Mouse (Mus musculus): Measurements from ENCODE around the gene Cyfip1.
"Not testable (repeated sequence)": the region's sequence is repeated elsewhere in the genome, so short reads cannot be mapped to it uniquely, and the experiment has no call there.

The Cyfip1 gene

DNA sequence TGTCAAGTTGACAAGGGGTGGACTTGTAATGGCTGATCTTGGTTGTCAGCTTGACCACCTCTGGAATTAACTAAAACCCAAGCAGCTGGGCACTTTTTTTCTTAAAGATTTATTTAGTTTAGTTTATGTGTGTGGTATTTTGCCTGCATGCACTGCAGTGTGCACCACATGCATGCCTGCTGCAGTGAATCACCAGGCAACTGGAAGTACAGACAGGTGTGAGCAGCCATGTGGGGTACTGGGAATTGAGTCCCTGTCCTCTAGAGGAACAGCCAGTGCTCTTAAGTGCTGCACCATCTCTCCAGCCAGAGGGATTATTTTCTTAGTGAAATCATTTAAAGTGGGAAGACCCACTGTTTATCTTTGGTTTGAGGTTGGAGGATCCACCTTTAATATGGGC lies 23.5 kb downstream of the Cyfip1 start:
- no peak for DNase-seq (ENCODE audit: low spot score)

DNA sequence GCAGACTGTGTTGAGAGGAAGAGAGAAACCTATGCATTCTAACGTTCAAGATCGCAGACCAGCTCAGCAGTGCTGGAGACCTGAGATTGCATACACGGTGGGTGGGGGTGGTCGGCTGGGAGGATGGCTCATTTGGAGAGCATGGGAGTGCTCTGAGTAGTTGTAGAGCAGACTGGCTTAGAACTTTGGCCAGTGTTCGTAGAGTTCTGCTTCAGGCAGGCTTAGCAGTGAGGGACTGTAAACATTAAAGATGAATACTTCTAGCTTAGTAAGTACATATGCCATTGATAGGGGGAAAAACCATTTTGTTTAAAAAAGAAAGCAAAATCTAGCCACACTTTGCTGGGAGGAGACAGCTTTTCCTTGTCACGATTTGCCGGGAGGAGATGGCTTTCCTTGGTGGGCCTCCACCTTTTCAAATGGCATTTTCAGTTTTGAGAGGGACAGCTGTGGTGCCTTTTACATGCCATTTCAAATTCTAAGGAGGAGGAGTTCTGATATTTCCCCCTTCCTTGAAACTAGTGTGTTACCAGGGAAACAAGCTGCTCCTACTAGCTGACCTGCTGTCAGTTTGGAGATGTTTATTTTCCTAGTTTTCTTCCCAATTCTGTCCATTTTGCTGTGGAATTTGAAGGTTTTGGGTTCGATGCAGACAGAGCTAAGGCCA lies 24.3 kb downstream of the Cyfip1 start:
- no peak for DNase-seq (ENCODE audit: low spot score)

DNA sequence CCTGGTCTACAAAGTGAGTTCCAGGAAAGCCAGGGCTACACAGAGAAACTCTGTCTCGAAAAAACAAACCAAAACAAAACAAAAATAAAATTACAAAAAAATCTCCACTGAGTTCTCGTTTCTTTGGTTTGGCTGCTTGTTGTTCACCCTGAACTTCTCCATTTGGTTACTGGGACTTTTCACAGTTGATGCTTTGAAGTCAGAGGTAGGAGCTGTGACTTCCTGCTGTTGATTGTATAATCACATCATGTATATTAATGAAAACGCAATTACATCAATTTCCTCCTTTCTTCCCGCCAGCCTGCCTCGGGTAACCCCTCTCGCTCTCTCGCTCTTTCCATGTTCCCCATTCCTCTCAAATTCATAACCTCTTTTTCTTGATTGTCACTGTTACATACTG lies 26.7 kb downstream of the Cyfip1 start:
- no peak for DNase-seq (ENCODE audit: low spot score)

DNA sequence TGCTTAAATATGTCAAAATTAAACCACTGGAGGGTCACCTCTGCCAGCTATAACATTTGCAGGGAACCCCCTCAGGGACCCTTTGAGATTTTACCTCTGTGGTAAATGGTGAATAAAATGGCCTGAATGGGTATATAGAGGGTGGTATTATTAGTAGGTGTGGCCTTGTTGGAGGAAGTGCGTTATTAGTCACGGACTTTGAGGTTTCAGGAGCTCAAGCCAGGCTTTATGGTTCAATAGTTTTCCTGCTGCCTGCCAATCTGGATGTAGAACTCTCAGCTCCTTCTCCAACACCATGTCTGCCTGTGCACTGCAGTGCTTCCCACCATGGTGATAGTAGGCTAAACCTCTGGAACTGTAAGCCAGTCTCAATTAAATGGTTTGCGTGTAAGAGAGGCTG lies 27.7 kb downstream of the Cyfip1 start:
- no peak for DNase-seq (ENCODE audit: low spot score)

DNA sequence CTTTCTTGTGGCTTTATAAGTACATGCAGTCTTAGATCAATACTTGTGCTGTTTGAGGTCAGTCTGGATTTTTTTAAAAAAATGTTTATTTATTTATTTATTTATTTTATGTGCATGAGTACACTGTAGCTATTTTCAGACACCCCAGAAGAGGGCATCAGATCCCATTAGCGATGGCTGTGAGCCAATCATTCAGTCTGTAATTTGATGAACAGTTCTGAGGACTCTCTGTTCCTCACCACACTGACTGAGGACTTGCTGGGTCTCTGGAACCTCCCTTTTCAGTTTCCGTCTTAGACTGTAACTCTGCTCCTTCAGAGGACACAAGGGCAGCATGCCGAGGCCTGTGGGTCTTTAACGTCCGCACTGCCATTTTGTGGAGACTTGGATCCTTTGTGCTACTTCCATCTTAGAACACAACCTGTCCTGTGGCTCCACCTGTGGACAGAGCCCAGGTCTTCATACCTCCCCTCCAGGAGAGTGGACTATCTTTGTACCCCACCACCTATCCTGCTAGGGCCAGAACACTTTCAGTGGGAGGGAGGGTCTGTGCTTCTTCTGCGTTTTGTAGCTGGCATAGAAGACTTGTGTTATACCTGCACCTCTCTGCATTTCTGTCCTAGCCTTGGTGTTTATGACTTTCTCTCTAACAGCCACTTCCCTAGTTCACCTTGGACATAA lies 28.9 kb downstream of the Cyfip1 start:
- DNase-seq (ENCODE audit: low spot score) = no peak

DNA sequence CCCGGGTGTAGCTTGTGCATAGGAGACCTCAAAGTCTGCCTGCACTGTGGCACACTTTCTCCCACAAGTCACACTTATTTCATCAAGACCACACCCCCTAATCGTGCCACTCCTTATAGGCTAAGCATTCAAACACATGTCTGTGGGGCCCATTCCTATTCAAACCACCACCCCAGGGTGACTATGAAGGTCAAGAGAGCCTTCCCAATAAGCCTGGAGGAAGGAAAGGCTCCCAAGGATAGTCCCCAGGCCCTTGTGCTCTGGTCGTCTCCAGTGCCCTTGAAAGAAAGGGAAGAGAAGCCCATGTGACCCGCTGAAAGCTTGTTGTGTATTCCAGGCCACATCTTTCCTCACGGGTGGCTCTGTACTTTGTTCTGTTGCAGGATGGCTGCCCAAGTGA lies 29.9 kb downstream of the Cyfip1 start:
- DNase-seq (ENCODE audit: low spot score) = no peak

DNA sequence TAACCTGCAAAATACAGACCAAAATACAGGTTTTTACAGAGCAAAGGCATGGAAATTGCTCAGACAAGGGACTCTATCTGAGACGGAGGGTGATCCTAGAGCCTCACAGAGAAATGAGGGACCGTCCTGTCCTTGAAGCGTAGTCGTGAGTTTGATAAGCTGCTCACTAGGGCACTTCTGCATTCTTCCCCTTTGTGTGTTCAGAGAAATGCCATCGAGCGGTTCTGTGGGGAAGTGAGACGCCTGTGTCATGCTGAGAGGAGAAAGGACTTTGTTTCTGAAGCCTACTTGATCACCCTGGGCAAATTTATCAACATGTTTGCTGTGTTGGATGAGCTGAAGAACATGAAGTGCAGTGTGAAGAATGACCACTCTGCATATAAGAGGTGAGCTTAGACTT lies 33.2 kb downstream of the Cyfip1 start:
- DNase-seq (ENCODE audit: low spot score) = no peak

DNA sequence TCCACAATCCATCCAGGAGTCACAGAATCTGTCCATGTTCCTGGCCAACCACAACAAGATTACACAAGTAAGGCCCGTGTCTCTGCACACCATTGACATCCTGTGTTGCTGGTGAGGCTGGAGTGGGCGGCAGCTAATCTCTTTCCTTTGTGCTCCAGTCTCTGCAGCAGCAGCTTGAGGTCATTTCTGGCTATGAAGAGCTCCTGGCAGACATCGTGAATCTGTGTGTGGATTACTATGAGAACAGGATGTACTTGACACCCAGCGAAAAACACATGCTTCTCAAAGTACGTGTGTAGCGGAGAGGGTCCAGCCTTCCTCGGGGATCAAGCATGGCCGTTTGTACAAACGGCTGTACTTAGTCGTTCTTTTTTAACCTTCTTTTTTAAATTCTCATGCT lies 36.2 kb downstream of the Cyfip1 start:
- no peak for DNase-seq (ENCODE audit: low spot score)

DNA sequence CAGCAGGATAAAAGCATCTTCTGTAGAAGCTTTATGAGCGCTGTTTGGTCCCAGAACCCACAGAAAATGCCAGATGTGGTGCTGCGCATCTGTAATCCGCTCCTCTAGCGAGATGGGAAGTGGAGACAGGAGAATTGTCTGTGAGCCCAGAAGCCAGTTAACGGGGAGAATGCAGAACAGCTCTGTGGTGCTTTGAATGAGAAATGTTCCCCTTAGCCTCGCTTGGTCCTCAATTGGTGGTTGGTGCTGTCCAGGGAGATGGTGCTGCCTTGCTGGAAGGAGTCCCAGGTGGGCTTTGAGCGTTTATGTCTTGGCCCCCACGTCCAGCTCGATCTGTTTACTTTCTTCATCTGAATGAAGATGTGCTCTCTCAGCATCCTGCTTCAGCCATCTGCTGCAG lies 39.3 kb downstream of the Cyfip1 start:
- no peak for DNase-seq (ENCODE audit: low spot score)

DNA sequence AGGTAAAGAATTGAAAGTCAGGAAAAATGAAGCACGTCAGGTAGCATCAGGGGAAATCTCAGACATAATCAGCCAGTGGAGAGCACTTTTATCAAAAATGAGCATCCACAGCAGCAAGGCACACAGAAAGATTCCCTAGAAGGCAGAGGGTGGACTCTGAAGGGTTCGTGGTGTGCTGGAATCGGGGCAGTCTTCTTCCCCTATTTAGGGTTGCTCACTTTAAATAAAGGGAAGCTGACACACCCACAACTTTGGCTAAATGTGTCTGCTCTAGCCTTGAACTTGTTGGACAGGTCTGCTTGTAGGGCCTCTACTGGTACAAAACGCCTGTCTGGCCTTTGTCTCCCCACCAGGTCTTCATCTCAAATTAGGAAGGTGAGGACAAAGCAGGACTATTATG lies 47.1 kb downstream of the Cyfip1 start:
- DNase-seq (ENCODE audit: low spot score) = no peak

DNA sequence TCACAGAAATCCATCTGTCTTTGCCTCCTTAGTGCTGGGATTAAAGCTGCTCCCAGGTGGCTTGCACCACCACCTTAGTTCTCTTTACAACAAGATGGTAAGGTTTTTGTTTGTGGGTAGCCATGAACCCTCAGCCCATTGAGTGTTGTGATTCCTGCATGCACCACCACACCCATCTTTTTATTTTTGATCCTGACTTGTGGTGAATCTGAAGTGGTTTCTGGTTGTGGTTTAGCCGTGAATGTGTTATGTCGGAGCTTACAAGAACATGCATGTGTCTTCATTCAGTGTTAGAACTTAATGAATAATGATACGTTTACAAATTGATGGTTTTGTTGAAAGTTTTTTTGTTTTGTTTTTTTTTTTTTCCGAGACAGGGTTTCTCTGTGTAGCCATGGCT lies 48.5 kb downstream of the Cyfip1 start:
- no peak for DNase-seq (ENCODE audit: low spot score)

DNA sequence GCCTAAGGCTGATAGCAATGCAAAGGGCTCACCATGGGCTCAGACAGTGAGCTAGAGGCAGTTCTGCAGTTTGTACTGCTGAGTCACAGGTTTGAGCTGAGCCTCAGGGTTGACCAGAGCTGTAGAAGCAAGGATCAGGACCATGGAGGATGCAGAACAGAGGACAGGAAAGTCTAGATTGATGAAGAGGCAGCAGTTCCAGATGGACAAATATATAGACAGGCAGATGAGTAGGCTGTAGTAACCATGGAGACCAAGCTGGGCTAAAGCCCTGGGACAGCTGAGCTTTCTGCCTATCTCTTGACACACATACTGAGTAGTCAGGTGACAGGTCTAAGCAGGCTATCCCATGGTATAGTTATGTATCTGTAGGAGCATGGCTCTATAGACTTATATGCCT lies 49.2 kb downstream of the Cyfip1 start:
- DNase-seq (ENCODE audit: low spot score) = no peak

DNA sequence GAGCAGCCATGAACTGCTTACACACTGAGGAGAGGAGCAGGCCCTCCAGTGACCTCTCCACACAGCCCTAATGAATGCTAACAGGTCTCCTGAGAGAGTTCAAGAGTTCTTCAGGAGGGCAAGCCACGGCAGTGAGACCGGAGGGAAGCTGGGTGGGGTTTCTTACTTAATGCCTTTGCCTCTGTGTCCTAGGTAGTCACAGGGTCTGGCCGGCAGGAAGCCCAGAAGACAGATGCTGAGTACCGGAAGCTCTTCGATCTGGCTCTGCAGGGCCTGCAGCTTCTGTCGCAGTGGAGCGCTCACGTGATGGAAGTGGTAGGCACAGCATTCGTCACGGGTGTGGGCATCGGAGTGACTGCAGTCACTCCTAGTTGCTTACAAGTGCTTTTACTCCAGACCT lies 50.3 kb downstream of the Cyfip1 start:
- no peak for DNase-seq (ENCODE audit: low spot score)

DNA sequence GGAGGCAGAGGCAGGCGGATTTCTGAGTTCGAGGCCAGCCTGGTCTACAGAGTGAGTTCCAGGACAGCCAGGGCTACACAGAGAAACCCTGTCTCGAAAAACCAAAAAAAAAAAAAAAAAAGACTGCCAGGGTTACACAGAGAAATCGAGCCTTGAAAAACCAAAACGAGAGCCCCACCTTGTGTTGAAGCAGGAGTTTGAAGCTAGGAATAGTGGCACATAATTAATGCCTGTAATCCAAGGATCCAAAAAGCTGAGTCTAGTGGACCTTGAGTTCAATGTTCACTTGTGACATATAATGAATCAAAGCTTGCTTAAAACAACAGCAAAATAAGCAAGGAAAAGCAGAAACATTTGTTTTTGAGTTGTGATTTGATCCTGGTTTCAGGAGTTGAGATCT lies 62.2 kb downstream of the Cyfip1 start:
- no peak for DNase-seq (ENCODE audit: low spot score)

DNA sequence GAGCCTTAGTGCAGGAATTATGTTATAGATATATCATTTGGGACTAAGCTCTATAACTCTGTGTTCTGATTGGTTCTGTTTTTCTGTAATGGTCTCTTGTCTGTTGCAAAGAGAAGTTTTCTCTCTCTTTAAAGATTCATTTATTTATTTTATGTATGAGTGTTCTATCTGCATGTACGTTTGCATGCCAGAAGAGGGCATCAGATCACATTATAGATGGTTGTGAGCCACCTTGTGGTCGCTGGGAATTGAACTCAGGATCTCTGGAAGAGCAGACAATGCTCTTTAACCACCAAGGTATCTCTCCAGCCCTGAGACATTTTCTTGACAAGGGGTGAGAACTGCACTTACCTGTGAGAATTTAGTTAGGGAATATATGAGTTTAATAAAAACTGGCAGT lies 63.9 kb downstream of the Cyfip1 start:
- no peak for DNase-seq (ENCODE audit: low spot score)

DNA sequence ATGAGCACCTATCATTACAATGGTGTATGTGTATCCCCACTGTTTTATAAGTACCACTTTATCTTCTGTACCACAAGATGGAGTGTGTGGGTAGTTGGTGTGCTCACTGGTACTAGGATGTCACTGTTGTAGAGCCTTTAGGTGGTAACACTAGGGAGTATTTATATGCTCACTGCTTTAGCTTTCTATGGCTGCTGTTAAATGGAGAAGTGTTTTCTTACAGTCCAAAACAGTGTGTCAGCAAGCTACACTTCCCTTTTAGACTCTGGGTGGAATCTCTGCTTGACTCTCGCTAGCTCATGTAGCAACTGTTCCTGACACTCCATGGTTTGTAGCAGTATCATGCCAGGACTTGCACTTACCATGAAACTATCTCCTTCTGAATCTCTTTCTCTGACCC lies 68.0 kb downstream of the Cyfip1 start:
- no peak for DNase-seq (ENCODE audit: low spot score)

DNA sequence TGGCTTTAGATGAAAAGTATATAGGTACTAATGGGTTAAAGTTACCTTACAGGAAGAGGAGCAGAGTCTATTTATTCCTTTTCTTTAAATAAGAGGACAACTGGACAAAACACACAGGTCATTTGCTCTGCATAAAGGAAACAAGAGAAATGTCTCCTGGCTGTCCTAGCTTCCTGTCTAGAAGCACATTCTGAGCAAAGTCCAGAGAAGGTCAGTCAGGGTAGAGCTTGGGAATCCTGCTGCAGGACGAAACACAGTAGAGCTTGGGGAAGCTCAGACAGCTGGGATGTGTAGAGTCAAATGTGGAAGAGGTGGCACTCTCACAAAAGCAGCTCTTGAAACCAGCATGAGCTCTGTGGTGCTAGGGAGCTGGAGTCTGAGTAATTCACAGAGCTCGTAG lies 68.8 kb downstream of the Cyfip1 start:
- DNase-seq (ENCODE audit: low spot score) = no peak

DNA sequence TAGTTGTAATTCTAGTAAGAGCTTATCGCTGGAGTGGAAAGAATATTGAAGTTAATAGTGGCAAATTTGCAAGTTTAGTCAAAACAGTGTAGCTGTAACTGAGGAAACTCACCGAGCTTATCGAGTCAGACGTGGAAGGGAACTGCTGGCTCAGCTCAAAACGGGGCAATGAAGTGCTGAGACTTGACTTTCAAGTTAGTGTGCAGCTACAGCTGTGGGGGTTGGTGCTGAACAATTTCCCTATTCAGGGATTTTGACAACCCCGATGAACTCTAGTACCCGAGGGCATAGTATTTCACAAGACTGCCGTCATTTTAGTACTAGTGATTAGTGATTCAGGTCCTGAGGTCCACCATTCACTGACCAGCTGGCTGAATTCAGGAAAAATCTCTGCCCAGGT lies 69.8 kb downstream of the Cyfip1 start:
- no peak for DNase-seq (ENCODE audit: low spot score)

DNA sequence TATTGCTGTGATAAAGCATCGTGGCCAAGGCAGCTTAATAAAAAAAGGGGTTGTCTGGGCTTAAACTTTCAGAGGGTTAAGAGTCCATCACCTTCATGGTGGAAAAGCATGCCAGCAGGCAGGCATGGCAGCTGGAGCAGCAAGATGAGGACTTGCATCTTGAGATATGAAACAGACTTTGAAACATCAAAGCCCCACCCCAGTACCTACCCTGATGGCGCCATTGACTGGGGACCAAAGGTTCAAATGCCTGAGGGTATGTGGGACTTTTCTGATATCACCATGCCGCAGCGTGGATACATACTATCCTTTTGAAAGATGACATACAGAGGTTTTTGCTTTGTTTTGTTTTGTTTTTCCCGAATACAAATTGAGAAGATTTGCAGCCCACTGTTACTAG lies 70.6 kb downstream of the Cyfip1 start:
- no peak for DNase-seq (ENCODE audit: low spot score)

DNA sequence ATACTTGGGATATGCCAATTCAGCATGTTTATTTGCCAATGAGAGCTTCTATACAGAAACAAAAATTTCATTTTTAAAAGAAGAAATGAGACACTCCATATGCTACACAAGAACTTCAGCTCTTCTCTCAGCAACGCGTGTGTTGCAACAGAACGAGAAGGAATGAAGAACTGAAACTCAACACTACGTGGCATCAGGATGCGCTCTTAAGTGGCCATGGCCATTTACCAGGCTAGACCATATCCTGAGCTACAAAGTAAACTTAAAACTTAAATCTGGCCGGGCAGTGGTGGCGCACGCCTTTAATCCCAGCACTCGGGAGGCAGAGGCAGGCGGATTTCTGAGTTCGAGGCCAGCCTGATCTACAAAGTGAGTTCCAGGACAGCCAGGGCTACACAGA lies 76.8 kb downstream of the Cyfip1 start:
- DNase-seq (ENCODE audit: low spot score) = not testable (repeated sequence)

DNA sequence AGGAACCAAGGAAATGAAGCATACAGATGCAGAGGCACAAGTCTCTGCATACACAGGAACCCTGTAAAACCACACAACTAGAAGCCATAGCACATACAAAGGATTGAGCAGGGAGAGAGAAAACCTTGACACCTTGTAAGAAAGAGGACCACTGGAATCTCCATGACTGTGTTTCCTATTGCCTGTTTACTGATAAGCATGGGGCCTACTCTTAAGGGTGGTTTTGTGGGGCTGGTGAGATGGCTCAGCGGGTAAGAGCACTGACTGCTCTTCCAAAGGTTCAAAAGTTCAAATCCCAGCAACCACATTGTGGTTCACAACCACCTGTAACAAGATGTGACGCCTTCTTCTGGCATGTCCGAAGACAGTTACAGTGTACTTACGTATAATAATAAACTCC lies 85.7 kb downstream of the Cyfip1 start:
- DNase-seq (ENCODE audit: low spot score) = peak; percentile 18

DNA sequence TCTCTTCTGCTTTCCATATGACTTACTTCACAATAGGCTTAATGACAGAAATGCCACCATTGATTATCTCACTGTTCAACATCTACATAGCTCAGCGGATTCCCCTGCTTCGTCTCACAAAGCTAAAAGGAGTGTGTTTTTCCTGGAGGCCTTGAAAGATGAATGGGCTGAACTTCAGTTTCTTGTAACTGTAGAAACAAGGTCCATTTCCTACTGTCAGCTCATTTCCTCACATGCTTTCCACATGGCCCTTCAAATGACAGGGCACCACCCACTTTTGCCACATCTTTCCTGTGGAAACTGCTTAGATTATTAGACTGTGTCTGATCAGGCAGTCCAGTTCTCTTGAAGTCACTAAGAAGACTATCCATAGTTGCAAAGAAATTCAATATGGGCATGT lies 87.1 kb downstream of the Cyfip1 start:
- no peak for DNase-seq (ENCODE audit: low spot score)

DNA sequence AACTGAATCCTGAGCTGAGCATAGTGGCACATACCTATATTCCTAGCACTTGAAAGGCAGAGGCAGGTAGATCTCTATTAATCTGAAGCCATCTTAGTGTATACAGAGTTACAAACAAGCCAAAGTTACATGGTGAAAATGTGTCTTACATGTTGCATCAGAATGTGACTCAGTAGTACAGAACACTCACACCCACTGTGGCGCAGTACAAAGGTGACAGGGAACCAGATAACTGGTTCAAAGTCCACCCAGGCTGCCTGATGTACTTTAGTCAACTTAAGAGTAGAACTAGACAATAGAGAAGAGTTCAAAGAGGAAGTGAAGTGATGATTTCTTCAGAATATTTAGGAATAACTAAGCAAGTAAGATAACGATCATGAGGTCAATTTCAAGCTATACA lies 93.5 kb downstream of the Cyfip1 start:
- no peak for DNase-seq (ENCODE audit: low spot score)

DNA sequence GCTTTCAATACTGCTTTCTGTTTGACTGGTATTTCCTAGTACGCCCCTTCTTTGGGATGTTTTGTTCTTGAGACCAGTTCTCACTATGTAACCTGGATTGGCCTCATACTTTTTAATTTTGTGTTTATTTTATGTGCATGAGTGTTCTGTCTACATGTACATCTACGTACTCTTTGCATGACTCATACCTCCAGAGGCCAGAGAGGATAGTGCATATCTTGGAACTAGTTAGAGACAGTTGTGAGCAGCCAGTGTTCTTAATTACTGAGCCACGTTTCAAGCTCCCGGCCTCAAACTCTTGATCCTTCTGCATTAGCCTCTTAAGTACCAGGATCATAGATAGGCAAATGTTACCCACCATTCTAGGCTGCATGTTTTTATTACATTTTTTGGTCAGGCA lies 96.8 kb downstream of the Cyfip1 start:
- no peak for DNase-seq (ENCODE audit: low spot score)

Data from c-Kit-positive CD71-positive TER-119-positive erythroid progenitor cells, embryonic 14.5 days (primary cell).